Mouse (Mus musculus) kidney, postnatal 0 days (tissue): Measurements from ENCODE around the gene Sipa1l1. TPM values are rescaled to one million over a fixed set of nuclear protein-coding genes. Genes with fewer than 3 reads are reported as not detected.

ENCODE experiments used
- ATAC-seq: fragments of 200-750 bp; cut with Nextera tagmentation; replicated peaks from 2 replicates; pipeline ENCODE4 v1.8.0; 2017; ENCODE audit warnings: low read depth, moderate number of reproducible peaks, moderate TSS enrichment, moderate library complexity; ENCODE audit not compliant: low FRiP score
- DNase-seq: peaks from one replicate; pipeline ENCODE4 v3.0.0-alpha.2; 2016; ENCODE audit warnings: low spot score
- H3K27ac ChIP-seq: fragments of 300-500 bp; sonication (generic); 2 replicates; pipeline ENCODE4 v1.5.1; 2014; ENCODE audit warnings: mild to moderate bottlenecking
- H3K27me3 ChIP-seq: fragments of 300-500 bp; sonication (generic); 2 replicates; pipeline ENCODE4 v1.6.1; 2014; ENCODE audit warnings: low read length, mixed read lengths; ENCODE audit not compliant: insufficient read depth
- H3K36me3 ChIP-seq: fragments of 300-500 bp; sonication (generic); 2 replicates; pipeline ENCODE4 v1.6.1; 2014; ENCODE audit warnings: low read length, mixed read lengths; ENCODE audit not compliant: insufficient read depth
- H3K4me1 ChIP-seq: fragments of 300-500 bp; sonication (generic); replicated peaks from 2 replicates; pipeline ENCODE4 v1.6.1; 2014; ENCODE audit warnings: antibody characterized with exemption, low read length, mixed read lengths; ENCODE audit not compliant: insufficient read depth
- H3K4me2 ChIP-seq: fragments of 300-500 bp; sonication (generic); 2 replicates; pipeline ENCODE4 v1.6.1; 2014; ENCODE audit warnings: mild to moderate bottlenecking, low read length, moderate library complexity, mixed read lengths
- H3K4me3 ChIP-seq: fragments of 300-500 bp; sonication (generic); replicated peaks from 2 replicates; pipeline ENCODE4 v1.5.1; 2014; ENCODE audit warnings: low read depth, low read length
- H3K9ac ChIP-seq: fragments of 300-500 bp; sonication (generic); 2 replicates; pipeline ENCODE4 v1.6.1; 2014; ENCODE audit warnings: low read depth, low read length
- H3K9me3 ChIP-seq: fragments of 300-500 bp; sonication (generic); replicated peaks from 2 replicates; pipeline ENCODE4 v1.6.1; 2016; ENCODE audit warnings: low read length, inconsistent platforms, mixed read lengths
- CTCF ChIP-seq: IDR thresholded peaks from 2 replicates; pipeline ENCODE4 v1.5.1; 2016; ENCODE audit warnings: antibody characterized with exemption, low read depth, mild to moderate bottlenecking, moderate library complexity
- WGBS: fragments of 180-500 bp; shearing (Covaris S2); extraction: QIAGEN DNeasy Blood & Tissue Kit; methylation state at CpG from one replicate; pipeline ENCODE4 v1.1.7; 2014; 5-methylcytosine and 5-hydroxymethylcytosine counted together
- polyA plus RNA-seq: library from polyadenylated mRNA; unstranded; fragments of >200 nt; fragmentation: Nextera tagmentation; extraction: Ambion mirVana; gene quantifications from 2 replicates; pipeline ENCODE4 v1.2.1, GENCODE M21; 2015

Sipa1l1 gene
- polyA plus RNA-seq, 1 experiment from 2014 or later, result 17.3 TPM

- H3K36me3 ChIP-seq, result no peaks in the 10 kb centered on the region
- H3K27ac ChIP-seq, result no peak overlapping the region
- H3K4me2 ChIP-seq, result peak overlapping the region; percentile 49
- H3K4me3 ChIP-seq, result no peak overlapping the region
- H3K9ac ChIP-seq, result no peak overlapping the region
- 32% methylated on average over 11 of the region's 11 CpGs for WGBS
- peak; percentile 90 for TF ChIP-seq CTCF
- DNase-seq, result peak; percentile 82
- no peaks in the 10 kb centered on the region for H3K9me3 ChIP-seq
- ATAC-seq, result no peak
- no peaks in the 10 kb centered on the region for H3K4me1 ChIP-seq
- H3K27me3 ChIP-seq, result no peaks in the 10 kb centered on the region
Measured at GRCm38 (mm10) chr12:82497866-82498631, 328.9 kb downstream of the Sipa1l1 start.

DNA sequence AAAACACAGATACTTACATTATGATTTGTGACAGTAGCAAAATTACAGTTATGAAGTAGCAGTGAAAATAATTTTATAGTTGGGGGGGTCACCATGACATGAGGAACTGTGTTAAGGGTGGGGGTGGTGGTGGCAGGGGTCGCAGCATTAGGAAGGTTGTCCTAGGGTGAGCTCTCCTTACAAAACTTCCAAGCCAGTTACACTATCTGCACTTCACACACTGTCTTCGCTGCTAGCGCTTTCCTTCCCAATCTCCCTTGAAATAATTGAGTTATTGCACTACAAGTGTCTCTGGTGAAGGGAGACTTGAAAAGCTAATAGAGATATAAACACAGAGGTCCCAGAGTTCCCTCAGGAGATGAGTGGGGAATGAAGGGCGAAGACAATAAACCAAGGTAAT, 329.6 kb downstream of the Sipa1l1 start:
- H3K36me3 ChIP-seq, result no peaks in the 10 kb centered on the region
- no peak overlapping the region for H3K27ac ChIP-seq
- DNase-seq (no peak), ATAC-seq (no peak)
- H3K9ac ChIP-seq, result no peak overlapping the region
- no peaks in the 10 kb centered on the region for H3K4me1 ChIP-seq
- no peak overlapping the region for H3K4me2 ChIP-seq
- no peaks in the 10 kb centered on the region for H3K27me3 ChIP-seq
- 77% methylated on average over 4 of the region's 4 CpGs for WGBS
- no peaks in the 10 kb centered on the region for H3K9me3 ChIP-seq
- no peak for TF ChIP-seq CTCF
- no peak overlapping the region for H3K4me3 ChIP-seq

- no peaks in the 10 kb centered on the region for H3K4me1 ChIP-seq
- H3K27ac ChIP-seq, result no peak overlapping the region
- H3K9me3 ChIP-seq, result no peaks in the 10 kb centered on the region
- H3K36me3 ChIP-seq, result no peaks in the 10 kb centered on the region
- 79% methylated on average over 5 of the region's 5 CpGs for WGBS
- TF ChIP-seq CTCF, result no peak
- no peak for ATAC-seq
- H3K4me2 ChIP-seq, result no peak overlapping the region
- no peaks in the 10 kb centered on the region for H3K27me3 ChIP-seq
- H3K9ac ChIP-seq, result no peak overlapping the region
- no peak for DNase-seq
- no peak overlapping the region for H3K4me3 ChIP-seq
Measured at GRCm38 (mm10) chr12:82499731-82500130, 330.6 kb downstream of the Sipa1l1 start.
